In genomic region chr7:45224826-45225225, GRCm38 (mm10) we compare ENCODE assay signal across 23 mouse cellular contexts. TPM values are rescaled to one million over a fixed set of nuclear protein-coding genes. Genes with fewer than 3 reads are reported as not detected.
DNase-seq lines count a peak whose midpoint lies in the region; ATAC-seq lines count a peak whose summit lies in the region.
"Had no signal": no experiment of that assay in that cellular context is flagged by ENCODE, and none has a peak within 500 bp of the region (broad histone marks: within the 10 kb centered on the region; RNA-seq: fewer than 3 reads in every experiment).

No protein-coding gene starts in this region.

- peaks cover 100% of the 10 kb centered on the region for H3K36me3 ChIP-seq in heart, embryonic 10.5 days
- peaks cover 70% of the 10 kb centered on the region for H3K36me3 ChIP-seq in heart, embryonic 11.5 days (ENCODE audit: control insufficient read depth, insufficient read depth, low read length)
- peaks cover 73% of the 10 kb centered on the region for H3K36me3 ChIP-seq in midbrain, embryonic 13.5 days

- no peaks in the 10 kb centered on the region for H3K9me3 ChIP-seq in heart, embryonic 10.5 days
- no peaks in the 10 kb centered on the region for H3K9me3 ChIP-seq in heart, embryonic 11.5 days (replicated peaks; ENCODE audit: control insufficient read depth, low read length)
- H3K9me3 ChIP-seq in midbrain, embryonic 13.5 days, result no peaks in the 10 kb centered on the region
- H3K9me3 ChIP-seq: embryonic facial prominence, embryonic 13.5 days; embryonic facial prominence, embryonic 15.5 days; forebrain, embryonic 10.5 days; forebrain, embryonic 12.5 days had no signal

- H3K9ac ChIP-seq in heart, embryonic 11.5 days (ENCODE audit: low read depth, low read length), result no peak overlapping the region
- H3K9ac ChIP-seq in midbrain, embryonic 13.5 days (replicated peaks), result no peak overlapping the region
- H3K9ac ChIP-seq: embryonic facial prominence, embryonic 13.5 days; embryonic facial prominence, embryonic 15.5 days; forebrain, embryonic 12.5 days had no signal

- no peaks in the 10 kb centered on the region for H3K27me3 ChIP-seq in heart, embryonic 10.5 days (ENCODE audit: insufficient read depth, poor library complexity, severe bottlenecking)
- H3K27me3 ChIP-seq in heart, embryonic 11.5 days (ENCODE audit: control insufficient read depth, insufficient read depth, low read length), result no peaks in the 10 kb centered on the region
- no peaks in the 10 kb centered on the region for H3K27me3 ChIP-seq in midbrain, embryonic 13.5 days
- H3K27me3 ChIP-seq: embryonic facial prominence, embryonic 13.5 days; embryonic facial prominence, embryonic 15.5 days; forebrain, embryonic 12.5 days had no signal

- peaks cover 7% of the 10 kb centered on the region; the same call in 1 of the 2 replicates for H3K4me1 ChIP-seq in heart, embryonic 10.5 days
- no peaks in the 10 kb centered on the region for H3K4me1 ChIP-seq in heart, embryonic 11.5 days (ENCODE audit: control insufficient read depth, insufficient read depth, low read length)
- H3K4me1 ChIP-seq in midbrain, embryonic 13.5 days (replicated peaks), result peaks cover 11% of the 10 kb centered on the region; the same call in 1 of the 2 replicates
- H3K4me1 ChIP-seq: embryonic facial prominence, embryonic 15.5 days had no signal

- no peak overlapping the region for H3K27ac ChIP-seq in heart, embryonic 10.5 days
- no peak overlapping the region for H3K27ac ChIP-seq in heart, embryonic 11.5 days (ENCODE audit: low read depth, low read length)
- H3K27ac ChIP-seq in midbrain, embryonic 13.5 days, result no peak overlapping the region
- H3K27ac ChIP-seq: embryonic facial prominence, embryonic 13.5 days; embryonic facial prominence, embryonic 15.5 days; forebrain, embryonic 10.5 days; forebrain, embryonic 12.5 days had no signal

- 94% methylated on average over 7 of the region's 7 CpGs for WGBS in heart, embryonic 10.5 days
- 92% methylated on average over 7 of the region's 7 CpGs for WGBS in heart, embryonic 11.5 days (ENCODE audit: insufficient replicate concordance)
- 96% methylated on average over 7 of the region's 7 CpGs for WGBS in midbrain, embryonic 13.5 days

- peak; percentile 39 for DNase-seq in heart, embryonic 10.5 days (ENCODE audit: low spot score)
- DNase-seq in testis, postnatal 10 days (ENCODE audit: low spot score), result peak; percentile 33
- no peak for DNase-seq in testis, postnatal 14 days (ENCODE audit: low spot score)
- DNase-seq: adrenal gland, adult 2 months; adrenal gland, postnatal 10 days; adrenal gland, postnatal 25 days; cerebellum, adult 11 months; cerebellum, adult 18-20 months; cerebellum, adult 8-10 months; cerebellum, adult 9-11 months; cerebellum, postnatal 25 days; embryo, embryonic 11 days had no signal

- H3K4me2 ChIP-seq in heart, embryonic 11.5 days, result no peak overlapping the region
- no peak overlapping the region for H3K4me2 ChIP-seq in midbrain, embryonic 13.5 days (replicated peaks)
- H3K4me2 ChIP-seq: embryonic facial prominence, embryonic 13.5 days; embryonic facial prominence, embryonic 15.5 days; forebrain, embryonic 12.5 days had no signal

- H3K4me3 ChIP-seq in heart, embryonic 10.5 days, result no peak overlapping the region
- no peak overlapping the region for H3K4me3 ChIP-seq in heart, embryonic 11.5 days (ENCODE audit: low read depth, low read length)
- H3K4me3 ChIP-seq in midbrain, embryonic 13.5 days (replicated peaks), result no peak overlapping the region
- H3K4me3 ChIP-seq: embryonic facial prominence, embryonic 13.5 days; embryonic facial prominence, embryonic 15.5 days; erythroblast, embryonic 14.5 days; forebrain, embryonic 10.5 days; forebrain, embryonic 12.5 days had no signal

- no peak for ATAC-seq in heart, embryonic 11.5 days (replicated peaks; ENCODE audit: insufficient number of reproducible peaks, low FRiP score, low TSS enrichment)
- no peak for ATAC-seq in midbrain, embryonic 13.5 days
- ATAC-seq: forebrain, embryonic 14.5 days; forebrain, embryonic 16.5 days had no signal

RNA-seq across cellular contexts. Expression of gene Tead2, which starts 9.3 kb away (rescaled TPM):
- 161 and 210 TPM in 2 replicates for polyA plus RNA-seq in heart, embryonic 10.5 days (2016; fragmentation: Nextera tagmentation; extraction: Ambion mirVana)
- 129 and 131 TPM in 2 replicates for polyA plus RNA-seq in heart, embryonic 11.5 days (2014; fragmentation: Nextera tagmentation; extraction: Ambion mirVana)
- 112 and 124 TPM in 2 replicates for polyA plus RNA-seq in midbrain, embryonic 13.5 days (2015; fragmentation: Nextera tagmentation; extraction: Ambion mirVana)

RNA-seq across cellular contexts. Expression of gene Dkkl1, which starts 12.9 kb away (rescaled TPM):
- 1.2 and 1.9 TPM in 2 replicates for polyA plus RNA-seq in heart, embryonic 10.5 days (2016; fragmentation: Nextera tagmentation; extraction: Ambion mirVana)
- 1.9 and 2.4 TPM in 2 replicates for polyA plus RNA-seq in heart, embryonic 11.5 days (2014; fragmentation: Nextera tagmentation; extraction: Ambion mirVana)
- polyA plus RNA-seq in midbrain, embryonic 13.5 days (2015; fragmentation: Nextera tagmentation; extraction: Ambion mirVana), result 1.5 and 1.6 TPM in 2 replicates
- polyA plus RNA-seq: adrenal gland, adult 2 months had no signal

RNA-seq across cellular contexts. Expression of gene Cd37, which starts 14.1 kb away (rescaled TPM):
- polyA plus RNA-seq in heart, embryonic 10.5 days (2016; fragmentation: Nextera tagmentation; extraction: Ambion mirVana), result 1.5 and 2.3 TPM in 2 replicates
- 2.1 and 2.2 TPM in 2 replicates for polyA plus RNA-seq in heart, embryonic 11.5 days (2014; fragmentation: Nextera tagmentation; extraction: Ambion mirVana)
- polyA plus RNA-seq in midbrain, embryonic 13.5 days (2015; fragmentation: Nextera tagmentation; extraction: Ambion mirVana), result 0.84 and 1.5 TPM in 2 replicates

RNA-seq across cellular contexts. Expression of gene Slc6a16, which starts 16.1 kb away (rescaled TPM):
- polyA plus RNA-seq in heart, embryonic 10.5 days (2016; fragmentation: Nextera tagmentation; extraction: Ambion mirVana), result 0.50 and 0.83 TPM in 2 replicates
- 0.32 and 0.47 TPM in 2 replicates for polyA plus RNA-seq in heart, embryonic 11.5 days (2014; fragmentation: Nextera tagmentation; extraction: Ambion mirVana)
- polyA plus RNA-seq in midbrain, embryonic 13.5 days (2015; fragmentation: Nextera tagmentation; extraction: Ambion mirVana), result 0.24 and 0.28 TPM in 2 replicates
- polyA plus RNA-seq: adrenal gland, adult 2 months; C2C12; embryonic facial prominence, embryonic 11.5 days; erythroblast, embryonic 14.5 days; forebrain, embryonic 10.5 days had no signal

RNA-seq across cellular contexts. Expression of gene Ccdc155, which starts 20.1 kb away (rescaled TPM):
- 0.69 and 0.88 TPM in 2 replicates for polyA plus RNA-seq in heart, embryonic 10.5 days (2016; fragmentation: Nextera tagmentation; extraction: Ambion mirVana)
- 0.39 and 0.70 TPM in 2 replicates for polyA plus RNA-seq in heart, embryonic 11.5 days (2014; fragmentation: Nextera tagmentation; extraction: Ambion mirVana)
- polyA plus RNA-seq in midbrain, embryonic 13.5 days (2015; fragmentation: Nextera tagmentation; extraction: Ambion mirVana), result 0.59 and 0.97 TPM in 2 replicates
- polyA plus RNA-seq: C2C12 had no signal
